Mouse (Mus musculus): Measurements from ENCODE around the gene Adora2b. TPM values are rescaled to one million over a fixed set of nuclear protein-coding genes. Genes with fewer than 3 reads are reported as not detected.

Adora2b gene
- total RNA-seq (2023) = not detected

DNA sequence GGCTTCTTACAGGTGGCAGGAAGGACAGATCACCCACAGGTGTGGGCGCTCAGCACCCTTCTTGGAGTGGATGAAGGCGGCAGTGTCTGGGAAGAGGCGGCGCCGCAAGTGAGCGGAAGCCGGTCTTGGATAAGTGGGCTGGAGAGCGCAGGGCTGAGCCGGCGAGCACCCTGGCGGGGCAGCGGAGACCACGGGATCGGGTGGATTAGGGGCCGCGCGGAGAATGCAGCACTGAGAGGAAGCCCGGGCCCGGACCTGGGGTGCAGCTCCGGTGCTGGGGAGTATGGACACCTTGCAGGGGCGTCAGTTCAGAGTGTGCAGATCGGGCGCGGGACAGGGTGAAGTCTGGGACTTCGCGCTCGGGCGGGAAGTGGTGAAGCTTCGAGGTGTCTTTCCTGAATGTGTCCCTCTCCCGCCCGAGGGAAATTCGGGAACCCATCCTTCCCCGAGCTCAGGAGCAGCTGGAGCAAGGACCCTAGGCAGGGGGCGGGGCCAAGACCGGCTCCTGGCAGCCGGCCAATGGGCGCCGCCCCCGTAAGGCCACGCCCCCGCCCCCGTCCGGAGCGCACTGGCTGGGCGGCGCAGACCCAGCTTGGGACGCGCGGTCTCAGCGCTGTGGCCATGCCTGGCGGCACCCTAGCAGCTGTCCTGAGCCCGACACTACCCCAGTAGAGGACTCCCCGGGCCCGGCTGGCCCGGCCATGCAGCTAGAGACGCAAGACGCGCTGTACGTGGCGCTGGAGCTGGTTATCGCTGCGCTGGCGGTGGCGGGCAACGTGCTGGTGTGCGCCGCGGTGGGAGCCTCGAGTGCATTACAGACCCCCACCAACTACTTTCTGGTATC lies at the start of gene Adora2b:
Adora2b (plus strand) TSS at position 584 of the 844 bp plus-strand sequence.

GRCm38 (mm10) chr11:62280675-62281600 lies 32.2 kb downstream of the Adora2b start, which contains the start of the genes Zswim7 and Ttc19:
Zswim7 (minus strand) TSS chr11:62281375.
Ttc19 (plus strand) TSS chr11:62281473.

Other genes starting within 250 kb of the Adora2b start
- 10 to 100 TPM; 10.9 to 12.4 TPM for gene Zswim7, start 32.4 kb downstream of the Adora2b start, total RNA-seq (2023)
- 10 to 100 TPM; 27.0 to 30.9 TPM for gene Ttc19, start 32.5 kb downstream of the Adora2b start, total RNA-seq (2023)
- 1 to 10 TPM; 6.1 to 9.6 TPM for gene Pigl, start 209.5 kb downstream of the Adora2b start, total RNA-seq (2023)
- gene Ncor1, start 209.6 kb downstream of the Adora2b start, total RNA-seq (2023) = 100 to 1,000 TPM; 348 to 361 TPM